Mouse (Mus musculus) retina, postnatal 7 days (tissue): ENCODE measurements at regions not wholly inside any gene's neighbourhood (a gene's known extent, or its start where the extent isn't known, plus 50 kb on each side); places are given as distances from the start of the nearest gene placed in this dataset.

ENCODE experiments used
- DNase-seq: peaks from one replicate; pipeline ENCODE4 v3.0.0-alpha.2; 2012; ENCODE audit warnings: low read depth, low spot score

- no peak for DNase-seq
These were observed 132.4 kb downstream of the Fgf9 start for GRCm38 (mm10) chr14:58202607-58203295.

- DNase-seq: no peak
These were observed 119.6 kb downstream of the Fgf9 start for GRCm38 (mm10) chr14:58189948-58190347.

GRCm38 (mm10) chr14:58182869-58183268 is 112.5 kb downstream of the Fgf9 start:
- no peak for DNase-seq

GRCm38 (mm10) chr14:58180724-58181123 is 110.4 kb downstream of the Fgf9 start:
- DNase-seq: no peak

- no peak for DNase-seq
These were observed 105.5 kb downstream of the Fgf9 start for GRCm38 (mm10) chr14:58175651-58176363.

GRCm38 (mm10) chr14:58174512-58174911 is 104.2 kb downstream of the Fgf9 start:
- DNase-seq: no peak

GRCm38 (mm10) chr14:58168920-58169319 is 98.6 kb downstream of the Fgf9 start:
- no peak for DNase-seq
